Mouse (Mus musculus) layer of hippocampus, postnatal 36 days (tissue): ENCODE data around the gene Tanc2. TPM values are rescaled to one million over a fixed set of nuclear protein-coding genes. Genes with fewer than 3 reads are reported as not detected.

Experiments used
- DNase-seq, 2 experiments: peaks; one replicate each; pipeline ENCODE4 v3.0.0; 2022
- microRNA-seq, 2 experiments: library from miRNA; unstranded; fragments of <30 nt; microRNA quantifications; one replicate each; pipeline ENCODE4 v1.2.0; 2021
- total RNA-seq, 2 experiments: library from RNA; stranded (reverse); gene quantifications; 2 replicates each; pipeline ENCODE4 v1.2.3; 2021

Gene Tanc2
- total RNA-seq, 2 experiments from 2014 or later = 145 to 164 TPM

GRCm38 (mm10) chr11:105955815-105956430 lies 366.1 kb downstream of the Tanc2 start:
- no peak for DNase-seq

DNA sequence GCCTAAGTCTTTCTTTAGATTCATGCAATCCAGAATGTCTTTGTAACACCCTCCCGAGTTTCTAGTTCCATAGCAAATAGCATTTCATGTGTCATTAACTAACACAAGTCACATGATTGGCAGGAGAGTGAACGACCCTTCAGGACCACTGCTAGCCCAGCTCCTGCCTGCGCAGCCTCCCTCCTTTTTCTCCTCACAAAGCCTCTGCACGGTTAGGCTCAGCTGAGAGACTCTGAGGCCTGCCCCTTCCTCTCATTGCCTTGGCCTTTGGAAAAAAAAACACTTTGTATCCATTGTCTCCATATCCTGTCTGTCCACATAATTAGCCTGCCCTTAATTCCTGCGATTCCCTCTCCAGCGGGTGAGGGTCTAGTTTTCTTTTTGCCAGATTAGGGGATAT lies 367.7 kb downstream of the Tanc2 start:
- no peak for DNase-seq

GRCm38 (mm10) chr11:105958566-105958965 lies 368.8 kb downstream of the Tanc2 start:
- no peak for DNase-seq

- DNase-seq = peak; percentile 35 to 53
Measured at GRCm38 (mm10) chr11:105959355-105959754, 369.6 kb downstream of the Tanc2 start.

- no peak for DNase-seq
Measured at GRCm38 (mm10) chr11:105964691-105965090, 374.9 kb downstream of the Tanc2 start.

DNA sequence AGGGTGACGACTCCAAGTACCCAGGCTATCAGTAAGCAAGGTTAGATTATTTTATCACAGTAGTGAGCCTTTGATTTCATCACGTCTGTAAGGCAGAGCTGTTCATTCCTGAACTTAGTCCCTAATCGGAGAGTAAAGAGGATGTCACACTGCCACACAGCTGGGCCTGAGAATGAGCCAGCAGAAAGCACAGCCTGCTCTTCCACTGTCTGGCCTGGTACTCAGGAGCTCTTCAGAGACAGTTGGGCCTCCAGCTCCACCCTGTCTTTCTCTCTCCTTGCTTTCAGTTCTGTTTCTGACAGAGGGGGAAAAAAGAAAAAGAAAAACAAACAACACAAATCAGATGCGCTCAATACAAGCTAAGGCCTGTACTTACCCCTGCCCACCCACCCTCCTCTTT lies 376.5 kb downstream of the Tanc2 start:
- DNase-seq = no peak

GRCm38 (mm10) chr11:105967741-105968574 lies 378.2 kb downstream of the Tanc2 start, which contains the start of gene Ace:
Gene Ace, plus strand, starts transcription at chr11:105967945.
- no peak for DNase-seq

- DNase-seq = no peak
Measured at GRCm38 (mm10) chr11:105968948-105969347, 379.2 kb downstream of the Tanc2 start.

DNA sequence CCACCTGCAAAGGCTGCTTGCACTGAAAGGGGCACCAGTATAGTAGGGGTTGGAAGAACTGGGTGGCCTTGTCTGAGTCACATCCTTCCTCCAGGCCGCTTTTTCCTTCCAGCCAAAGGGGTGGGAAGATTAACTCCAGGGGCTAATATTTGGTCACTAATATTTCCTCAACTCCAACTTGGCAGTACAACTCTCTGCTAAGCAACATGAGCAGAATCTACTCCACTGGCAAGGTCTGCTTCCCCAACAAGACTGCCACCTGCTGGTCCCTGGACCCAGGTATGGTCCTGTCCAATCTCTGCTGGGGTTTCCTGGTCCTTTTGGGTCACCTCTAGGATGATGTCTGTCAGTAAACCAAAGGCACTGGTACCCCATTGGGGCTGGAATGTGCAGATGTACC lies 379.7 kb downstream of the Tanc2 start:
- DNase-seq = no peak

DNA sequence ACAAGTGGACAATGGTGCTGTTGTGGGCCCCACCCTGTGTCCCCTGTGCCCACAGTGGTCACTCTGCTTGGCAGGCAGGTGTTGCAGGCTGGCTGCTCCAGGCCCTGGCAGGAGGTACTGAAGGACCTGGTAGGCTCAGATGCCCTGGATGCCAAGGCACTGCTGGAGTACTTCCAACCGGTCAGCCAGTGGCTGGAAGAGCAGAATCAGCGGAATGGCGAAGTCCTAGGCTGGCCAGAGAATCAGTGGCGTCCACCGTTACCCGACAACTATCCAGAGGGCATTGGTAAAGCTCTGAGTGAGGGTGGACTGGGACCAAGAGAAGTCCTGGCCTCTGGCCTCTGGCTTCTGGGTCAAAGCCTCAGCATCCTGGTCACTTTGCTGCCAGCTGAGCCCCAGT lies 384.8 kb downstream of the Tanc2 start:
- no peak for DNase-seq

GRCm38 (mm10) chr11:105975050-105975449 lies 385.3 kb downstream of the Tanc2 start:
- DNase-seq = no peak

GRCm38 (mm10) chr11:105975636-105976035 lies 385.9 kb downstream of the Tanc2 start:
- DNase-seq = no peak

- DNase-seq = no peak
Measured at GRCm38 (mm10) chr11:105978232-105978631, 388.4 kb downstream of the Tanc2 start.

DNA sequence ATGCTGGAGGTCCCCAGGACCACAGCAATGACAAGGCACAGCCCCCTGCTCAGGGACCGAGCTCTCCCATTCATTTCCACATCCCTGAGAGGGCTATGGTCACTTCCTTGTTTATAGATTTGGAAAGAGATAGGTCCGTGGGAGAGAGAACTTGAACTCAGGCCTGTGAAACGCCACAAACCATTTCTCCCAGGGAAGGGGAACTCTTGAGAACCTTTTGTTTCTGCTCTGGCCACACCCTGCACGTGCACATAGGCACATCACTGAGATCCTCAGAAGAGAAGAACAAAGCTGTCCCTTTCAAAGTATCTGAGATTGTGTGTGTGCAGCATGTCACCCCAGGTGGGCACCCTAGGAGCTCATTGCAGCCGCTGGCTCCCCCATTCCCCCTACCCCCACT lies 388.8 kb downstream of the Tanc2 start:
- no peak for DNase-seq

Small RNA genes within 50 kb of the gene (microRNA-seq; reads per million reads assigned to microRNA genes)
- gene Gm23990 = 0 reads per million in 2 experiments

Other genes with a start within 250 kb of the Tanc2 start
- gene March10, start 133.3 kb upstream of the Tanc2 start, total RNA-seq = under 1 TPM; 0.47 to 0.81 TPM